Mouse (Mus musculus) bone marrow, adult 2 months (tissue): Measurements from ENCODE around the gene Utp14b.

Source experiments
- CTCF ChIP-seq: fragments of 200-500 bp; IDR thresholded peaks from 2 replicates; pipeline ENCODE4 v1.5.1; 2011; ENCODE audit warnings: low read length, control low read depth; ENCODE audit not compliant: control insufficient read depth, insufficient read depth
- POLR2A ChIP-seq: fragments of 200-500 bp; IDR thresholded peaks from 2 replicates; pipeline ENCODE4 v1.6.1; 2011; ENCODE audit warnings: low read depth, mild to moderate bottlenecking, control low read depth, low read length, borderline replicate concordance; ENCODE audit not compliant: control insufficient read depth

- no peak for TF ChIP-seq CTCF
- no peak for TF ChIP-seq POLR2A
Observed at GRCm38 (mm10) chr1:78656472-78656871, 1.4 kb upstream of the Utp14b start.
